Mouse (Mus musculus): ENCODE measurements at regions not wholly inside any gene's neighbourhood (a gene's known extent, or its start where the extent isn't known, plus 50 kb on each side); places are given as distances from the start of the nearest gene placed in this dataset.

DNA sequence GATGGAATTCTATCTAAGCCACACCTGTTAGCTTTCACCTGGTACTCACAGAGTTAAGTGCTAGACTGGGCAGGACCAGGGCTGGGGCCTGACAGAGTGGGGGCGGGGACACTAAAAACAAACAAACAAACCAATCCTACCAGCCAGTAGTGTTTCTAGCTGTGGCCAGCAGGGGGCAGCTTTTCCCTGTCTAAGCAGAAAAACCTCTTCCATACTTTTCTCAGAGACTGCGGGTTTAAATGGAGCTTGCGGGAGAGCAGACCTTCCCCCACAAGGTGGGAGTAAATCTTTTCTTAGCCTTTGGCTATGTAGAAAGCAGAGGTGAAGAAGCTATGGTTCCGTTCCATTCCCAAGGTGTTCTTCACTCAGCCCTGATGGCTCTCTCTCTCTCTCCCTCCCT is 120.7 kb downstream of the Katnal1 start:
- Histone ChIP-seq H3K36me3 (ENCODE audit: control insufficient read depth, insufficient read depth, low read length) (no peaks in the 10 kb centered on the region), H3K4me1 (ENCODE audit: control insufficient read depth, insufficient read depth, insufficient read length) (no peaks in the 10 kb centered on the region), H3K27me3 (ENCODE audit: control insufficient read depth, insufficient read depth, low read length) (no peaks in the 10 kb centered on the region), H3K4me3 (ENCODE audit: extremely low read depth, insufficient read depth, insufficient read length) (no peak overlapping the region), H3K27ac (ENCODE audit: insufficient read depth, low read length) (no peak overlapping the region)
- peak in 1 of 2 experiments; percentile 23 for DNase-seq (ENCODE audit: low read depth in 1 of 2, low spot score in 2 of 2)
- WGBS = 54% methylated on average over 4 of the region's 4 CpGs
- TF ChIP-seq POLR2A (IDR thresholded peaks at IDR 0.05; ENCODE audit: low read depth, low read length) (no peak), CTCF (IDR thresholded peaks at IDR 0.05; ENCODE audit: extremely low read depth, insufficient read depth, insufficient read length, insufficient replicate concordance) (peak; percentile 22; the same call in 1 of the 2 replicates)

DNA sequence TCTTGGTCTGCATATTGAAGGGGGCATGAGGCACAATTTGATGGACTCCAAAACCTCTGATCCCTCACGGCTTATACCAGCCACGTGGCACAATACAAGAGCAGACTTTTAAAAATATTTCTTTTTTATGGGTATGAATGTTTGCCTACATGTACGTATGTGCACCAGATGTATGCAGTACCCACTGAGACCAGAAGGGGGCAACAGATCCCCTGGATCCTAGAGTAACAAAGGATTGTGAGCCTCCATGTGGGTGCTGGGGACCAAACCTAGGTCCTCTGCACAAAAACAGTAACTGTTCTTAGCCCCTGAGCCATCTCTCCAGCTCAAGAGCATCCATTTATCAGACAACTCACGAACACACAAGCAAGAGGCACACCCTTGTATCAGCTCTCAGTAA is 121.5 kb downstream of the Katnal1 start:
- Histone ChIP-seq H3K36me3 (ENCODE audit: control insufficient read depth, insufficient read depth, low read length) (no peaks in the 10 kb centered on the region), H3K27ac (ENCODE audit: insufficient read depth, low read length) (no peak overlapping the region), H3K4me1 (ENCODE audit: control insufficient read depth, insufficient read depth, insufficient read length) (no peaks in the 10 kb centered on the region), H3K27me3 (ENCODE audit: control insufficient read depth, insufficient read depth, low read length) (no peaks in the 10 kb centered on the region), H3K4me3 (ENCODE audit: extremely low read depth, insufficient read depth, insufficient read length) (no peak overlapping the region)
- no peak for DNase-seq (ENCODE audit: low read depth in 1 of 2, low spot score in 2 of 2)
- 93% methylated on average over 4 of the region's 4 CpGs for WGBS
- TF ChIP-seq CTCF (IDR thresholded peaks at IDR 0.05; ENCODE audit: extremely low read depth, insufficient read depth, insufficient read length, insufficient replicate concordance) (no peak), POLR2A (IDR thresholded peaks at IDR 0.05; ENCODE audit: low read depth, low read length) (no peak)

GRCm38 (mm10) chr5:148805030-148805429 is 124.1 kb downstream of the Katnal1 start:
- Histone ChIP-seq H3K27me3 (ENCODE audit: control insufficient read depth, insufficient read depth, low read length) (no peaks in the 10 kb centered on the region), H3K36me3 (ENCODE audit: control insufficient read depth, insufficient read depth, low read length) (no peaks in the 10 kb centered on the region), H3K4me1 (ENCODE audit: control insufficient read depth, insufficient read depth, insufficient read length) (no peaks in the 10 kb centered on the region), H3K4me3 (ENCODE audit: extremely low read depth, insufficient read depth, insufficient read length) (no peak overlapping the region), H3K27ac (ENCODE audit: insufficient read depth, low read length) (no peak overlapping the region)
- no peak for TF ChIP-seq POLR2A (IDR thresholded peaks at IDR 0.05; ENCODE audit: low read depth, low read length)
- TF ChIP-seq CTCF (IDR thresholded peaks at IDR 0.05; ENCODE audit: extremely low read depth, insufficient read depth, insufficient read length, insufficient replicate concordance) = no peak
- 52% methylated on average over 3 of the region's 3 CpGs for WGBS
- no peak for DNase-seq (ENCODE audit: low read depth in 1 of 2, low spot score in 2 of 2)

- 83% methylated on average over 14 of the region's 14 CpGs for WGBS
- no peaks in the 10 kb centered on the region for H3K27me3 ChIP-seq (ENCODE audit: control insufficient read depth, insufficient read depth, low read length)
- TF ChIP-seq POLR2A (IDR thresholded peaks at IDR 0.05; ENCODE audit: low read depth, low read length) (no peak), CTCF (IDR thresholded peaks at IDR 0.05; ENCODE audit: extremely low read depth, insufficient read depth, insufficient read length, insufficient replicate concordance) (no peak)
Observed at GRCm38 (mm10) chr5:148803772-148804171, 125.3 kb downstream of the Katnal1 start.

GRCm38 (mm10) chr5:148802720-148803119 is 126.4 kb downstream of the Katnal1 start:
- Histone ChIP-seq H3K4me1 (ENCODE audit: control insufficient read depth, insufficient read depth, insufficient read length) (no peaks in the 10 kb centered on the region), H3K27me3 (ENCODE audit: control insufficient read depth, insufficient read depth, low read length) (no peaks in the 10 kb centered on the region), H3K27ac (ENCODE audit: insufficient read depth, low read length) (no peak overlapping the region), H3K36me3 (ENCODE audit: control insufficient read depth, insufficient read depth, low read length) (no peaks in the 10 kb centered on the region), H3K4me3 (ENCODE audit: extremely low read depth, insufficient read depth, insufficient read length) (no peak overlapping the region)
- no peak for DNase-seq (ENCODE audit: low read depth in 1 of 2, low spot score in 2 of 2)
- 91% methylated on average over 9 of the region's 9 CpGs for WGBS
- no peak for TF ChIP-seq CTCF (IDR thresholded peaks at IDR 0.05; ENCODE audit: extremely low read depth, insufficient read depth, insufficient read length, insufficient replicate concordance)
- TF ChIP-seq POLR2A (IDR thresholded peaks at IDR 0.05; ENCODE audit: low read depth, low read length) = no peak

More at GRCm38 (mm10) chr5:148803772-148804171, 125.3 kb downstream of the Katnal1 start:
- Histone ChIP-seq H3K4me3 (ENCODE audit: extremely low read depth, insufficient read depth, insufficient read length) (no peak overlapping the region), H3K4me1 (ENCODE audit: control insufficient read depth, insufficient read depth, insufficient read length) (no peaks in the 10 kb centered on the region), H3K27ac (ENCODE audit: insufficient read depth, low read length) (no peak overlapping the region), H3K36me3 (ENCODE audit: control insufficient read depth, insufficient read depth, low read length) (no peaks in the 10 kb centered on the region)
- DNase-seq (ENCODE audit: low read depth in 1 of 2, low spot score in 2 of 2) = no peak

GRCm38 (mm10) chr5:148798541-148798940 is 130.6 kb downstream of the Katnal1 start:
- no peak for DNase-seq (ENCODE audit: low read depth in 1 of 2, low spot score in 2 of 2)
- H3K27ac ChIP-seq (ENCODE audit: insufficient read depth, low read length) = no peak overlapping the region
- WGBS = 68% methylated on average over 6 of the region's 6 CpGs
- no peaks in the 10 kb centered on the region; the same call in 1 of the 2 replicates for H3K4me1 ChIP-seq (ENCODE audit: control insufficient read depth, insufficient read depth, insufficient read length)
- H3K27me3 ChIP-seq (ENCODE audit: control insufficient read depth, insufficient read depth, low read length) = no peaks in the 10 kb centered on the region
- no peaks in the 10 kb centered on the region for H3K36me3 ChIP-seq (ENCODE audit: control insufficient read depth, insufficient read depth, low read length)
- no peak overlapping the region for H3K4me3 ChIP-seq (ENCODE audit: extremely low read depth, insufficient read depth, insufficient read length)
- TF ChIP-seq POLR2A (IDR thresholded peaks at IDR 0.05; ENCODE audit: low read depth, low read length) = no peak
- TF ChIP-seq CTCF (IDR thresholded peaks at IDR 0.05; ENCODE audit: extremely low read depth, insufficient read depth, insufficient read length, insufficient replicate concordance) = no peak

DNA sequence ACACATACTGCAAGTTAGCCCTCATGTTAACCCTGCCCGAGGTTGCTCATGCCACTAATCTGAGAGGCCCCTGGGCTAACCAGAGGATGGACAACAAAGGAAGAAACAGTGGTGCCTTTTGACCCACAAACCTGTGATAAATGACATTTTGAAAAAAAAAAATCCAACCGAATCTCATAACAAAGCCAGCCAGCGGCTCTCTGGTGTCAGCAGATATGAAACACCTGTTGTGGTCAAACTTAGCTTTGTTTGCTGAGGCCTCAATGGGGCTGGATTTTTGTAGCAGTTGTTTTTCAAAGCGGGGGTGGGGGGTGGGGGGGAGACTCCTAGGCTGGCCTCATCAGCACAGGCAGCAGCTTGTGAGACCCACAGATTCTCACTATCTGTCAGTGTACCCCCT is 133.0 kb downstream of the Katnal1 start:
- no peak overlapping the region for H3K27ac ChIP-seq (ENCODE audit: insufficient read depth, low read length)
- no peaks in the 10 kb centered on the region for H3K36me3 ChIP-seq (ENCODE audit: control insufficient read depth, insufficient read depth, low read length)
- TF ChIP-seq POLR2A (IDR thresholded peaks at IDR 0.05; ENCODE audit: low read depth, low read length) (no peak), CTCF (IDR thresholded peaks at IDR 0.05; ENCODE audit: extremely low read depth, insufficient read depth, insufficient read length, insufficient replicate concordance) (no peak)
- no peaks in the 10 kb centered on the region for H3K27me3 ChIP-seq (ENCODE audit: control insufficient read depth, insufficient read depth, low read length)
- H3K4me3 ChIP-seq (ENCODE audit: extremely low read depth, insufficient read depth, insufficient read length) = no peak overlapping the region
- H3K4me1 ChIP-seq (ENCODE audit: control insufficient read depth, insufficient read depth, insufficient read length) = no peaks in the 10 kb centered on the region; the same call in 1 of the 2 replicates
- DNase-seq (ENCODE audit: low read depth in 1 of 2, low spot score in 2 of 2) = no peak
- 15% methylated on average over 4 of the region's 4 CpGs for WGBS

Data from spleen, adult 2 months (tissue).